Mouse (Mus musculus) liver, embryonic 15.5 days (tissue): ENCODE measurements around the gene M6pr. TPM values are rescaled to one million over a fixed set of nuclear protein-coding genes. Genes with fewer than 3 reads are reported as not detected.

ENCODE experiments used
- ATAC-seq: fragments of 200-750 bp; cut with Nextera tagmentation; 2 replicates; pipeline ENCODE4 v1.8.0; 2017; ENCODE audit warnings: moderate number of reproducible peaks, mild to moderate bottlenecking, moderate library complexity; ENCODE audit not compliant: insufficient read depth
- H3K27ac ChIP-seq: fragments of 300-500 bp; sonication (generic); replicated peaks from 2 replicates; pipeline ENCODE4 v1.5.1; 2015; ENCODE audit warnings: mild to moderate bottlenecking, inconsistent platforms
- H3K27me3 ChIP-seq: fragments of 300-500 bp; sonication (generic); 2 replicates; pipeline ENCODE4 v1.6.1; 2015; ENCODE audit warnings: mild to moderate bottlenecking, inconsistent platforms
- H3K36me3 ChIP-seq: fragments of 300-500 bp; sonication (generic); replicated peaks from 2 replicates; pipeline ENCODE4 v1.6.1; 2015; ENCODE audit warnings: moderate library complexity, mild to moderate bottlenecking, inconsistent platforms
- H3K4me1 ChIP-seq: fragments of 300-500 bp; sonication (generic); replicated peaks from 2 replicates; pipeline ENCODE4 v1.6.1; 2015; ENCODE audit warnings: inconsistent platforms
- H3K4me2 ChIP-seq: fragments of 300-500 bp; sonication (generic); 2 replicates; pipeline ENCODE4 v1.6.1; 2015; ENCODE audit warnings: moderate library complexity, mild to moderate bottlenecking, inconsistent platforms
- H3K4me3 ChIP-seq: fragments of 300-500 bp; sonication (generic); replicated peaks from 2 replicates; pipeline ENCODE4 v1.5.1; 2015; ENCODE audit warnings: mild to moderate bottlenecking, inconsistent platforms
- H3K9ac ChIP-seq: fragments of 300-500 bp; sonication (generic); 2 replicates; pipeline ENCODE4 v1.6.1; 2015; ENCODE audit warnings: moderate library complexity, mild to moderate bottlenecking, inconsistent platforms
- H3K9me3 ChIP-seq: fragments of 300-500 bp; sonication (generic); replicated peaks from 2 replicates; pipeline ENCODE4 v1.6.1; 2016; ENCODE audit warnings: inconsistent platforms
- WGBS: fragments of 180-500 bp; shearing (Covaris S2); methylation state at CpG from one replicate; pipeline ENCODE4 v1.1.7; 2015; ENCODE audit warnings: mixed read lengths; ENCODE audit not compliant: insufficient replicate concordance; 5-methylcytosine and 5-hydroxymethylcytosine counted together
- polyA plus RNA-seq: library from polyadenylated mRNA; unstranded; fragments of >200 nt; fragmentation: Nextera tagmentation; extraction: Ambion mirVana; gene quantifications from 2 replicates; pipeline ENCODE4 v1.2.1, GENCODE M21; 2015

M6pr gene
- 85.3 and 87.6 TPM in 2 replicates for polyA plus RNA-seq

DNA sequence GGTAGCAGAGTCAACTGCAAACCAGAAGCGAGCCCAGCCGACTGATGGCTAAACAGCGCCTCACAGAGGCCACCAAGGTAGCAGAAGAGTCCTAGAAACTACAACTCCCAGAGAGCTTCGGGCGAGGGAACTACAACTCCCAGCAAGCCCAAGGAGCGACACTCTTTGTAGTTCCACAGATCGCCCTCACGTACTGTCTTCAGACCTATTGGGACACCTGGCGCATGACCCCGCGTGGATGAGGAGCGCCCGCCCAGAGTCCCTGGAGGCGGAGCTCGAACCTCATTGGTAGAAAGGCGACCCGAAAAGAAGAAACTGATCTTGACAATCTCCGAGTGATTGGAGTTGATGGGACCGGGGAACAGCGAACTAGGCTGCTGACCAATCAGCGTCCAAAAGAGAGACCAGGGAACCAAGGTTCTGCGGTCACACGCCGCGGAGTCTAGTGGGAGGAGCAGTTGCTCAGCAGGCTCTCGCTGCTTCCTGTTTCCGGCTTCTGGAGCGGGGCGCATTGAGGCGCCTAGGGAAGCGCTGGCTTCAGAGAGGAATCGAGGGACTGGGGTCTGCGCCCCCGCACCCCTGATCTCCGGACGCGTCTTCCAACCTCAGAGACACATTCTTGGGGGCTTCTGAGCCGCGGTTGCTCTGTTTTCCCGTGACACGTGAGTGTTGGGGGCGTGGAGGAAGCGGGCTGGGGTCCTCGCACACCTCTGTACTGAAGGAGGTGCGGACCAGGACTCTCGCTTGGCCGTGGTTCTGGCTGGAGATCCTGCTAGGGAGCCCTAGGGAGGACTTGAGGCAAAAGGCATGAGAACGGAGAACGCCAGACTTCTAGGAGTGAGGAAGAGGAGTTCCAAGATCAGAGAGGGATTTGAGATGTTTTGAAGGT lies at the start of gene M6pr:
M6pr (plus strand) TSS at position 216 of the 889 bp plus-strand sequence.
- 0% methylated on average over 49 of the region's 49 CpGs for WGBS
- peaks cover 27% of the 10 kb centered on the region for H3K4me1 ChIP-seq
- H3K27me3 ChIP-seq = no peaks in the 10 kb centered on the region

DNA sequence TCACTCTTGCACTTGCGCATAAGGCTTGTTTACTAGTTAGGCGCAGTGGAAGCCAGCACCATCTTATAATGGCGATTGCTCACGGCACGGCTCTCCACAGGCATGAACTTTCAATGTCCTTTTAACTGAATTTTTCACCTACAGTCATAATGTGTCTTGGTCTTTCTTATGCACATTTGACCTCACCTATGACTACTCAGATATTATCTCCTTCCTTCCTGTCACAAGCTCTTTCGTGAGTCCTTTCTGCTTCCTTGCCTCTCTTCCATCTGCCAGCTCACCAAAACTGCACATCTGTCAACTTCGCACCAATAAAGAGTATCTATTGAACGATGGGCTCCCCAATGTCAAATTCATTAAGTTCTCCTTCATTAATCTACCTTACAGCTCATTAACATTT lies 46.0 kb upstream of the M6pr start:
- Histone ChIP-seq H3K36me3 (no peaks in the 10 kb centered on the region), H3K4me1 (no peaks in the 10 kb centered on the region), H3K9me3 (no peaks in the 10 kb centered on the region), H3K27ac (no peak overlapping the region), H3K9ac (no peak overlapping the region), H3K4me3 (no peak overlapping the region), H3K4me2 (no peak overlapping the region), H3K27me3 (no peaks in the 10 kb centered on the region)
- WGBS = 67% methylated on average over 8 of the region's 8 CpGs
- ATAC-seq = no peak

More for the DNA sequence above, at the start of gene M6pr:
- Histone ChIP-seq H3K36me3 (peaks cover 20% of the 10 kb centered on the region), H3K4me2 (peak within 1 kb of the TSS; percentile 79), H3K9me3 (no peaks in the 10 kb centered on the region), H3K9ac (peak within 1 kb of the TSS; percentile 91), H3K27ac (peak within 1 kb of the TSS; percentile 85), H3K4me3 (peak within 1 kb of the TSS; percentile 86)
- peak; percentile 98 for ATAC-seq

DNA sequence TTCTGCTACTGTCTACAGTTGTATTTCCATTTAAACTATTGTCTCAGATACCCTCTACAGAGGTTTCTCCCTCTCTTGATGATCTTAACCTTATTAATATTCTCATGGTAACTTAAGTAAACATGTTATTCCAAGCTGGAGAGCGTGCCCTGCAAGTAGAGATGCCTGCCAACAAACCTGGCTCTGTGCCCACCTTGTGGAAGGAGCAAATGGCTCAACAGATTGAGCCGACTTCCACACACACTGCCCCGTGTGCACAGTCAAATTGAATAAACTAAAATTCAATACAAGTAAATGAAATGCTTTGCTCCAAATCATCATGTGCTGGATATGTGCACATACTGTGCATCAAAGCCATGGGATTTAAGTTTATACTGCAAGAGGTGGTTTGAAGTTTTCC lies 40.0 kb upstream of the M6pr start:
- Histone ChIP-seq H3K4me1 (no peaks in the 10 kb centered on the region), H3K27me3 (no peaks in the 10 kb centered on the region), H3K4me2 (no peak overlapping the region), H3K9ac (no peak overlapping the region), H3K27ac (no peak overlapping the region), H3K9me3 (no peaks in the 10 kb centered on the region), H3K36me3 (no peaks in the 10 kb centered on the region), H3K4me3 (no peak overlapping the region)
- 49% methylated on average over 3 of the region's 3 CpGs for WGBS
- no peak for ATAC-seq

DNA sequence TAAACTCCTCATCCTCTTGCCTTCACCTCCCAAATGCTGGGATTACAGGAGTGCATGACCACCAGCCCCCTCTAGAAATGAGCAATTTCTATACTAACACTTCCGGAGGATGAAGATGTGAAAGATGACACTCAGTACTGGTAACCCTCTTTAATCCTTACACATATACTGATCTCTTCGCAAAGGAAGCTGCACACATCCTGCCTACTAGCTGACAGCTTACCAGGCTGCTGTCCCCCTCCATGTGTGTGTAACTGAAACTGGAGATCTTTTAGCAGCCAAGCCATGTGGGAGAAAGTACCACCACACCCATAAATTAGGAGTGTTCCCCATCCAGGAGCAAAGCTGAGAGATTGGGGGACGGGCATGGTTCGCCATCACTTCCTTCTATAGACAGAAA lies 39.4 kb upstream of the M6pr start:
- Histone ChIP-seq H3K4me1 (no peaks in the 10 kb centered on the region; the same call in 1 of the 2 replicates), H3K4me2 (no peak overlapping the region), H3K27ac (no peak overlapping the region), H3K27me3 (no peaks in the 10 kb centered on the region), H3K4me3 (no peak overlapping the region), H3K9me3 (no peaks in the 10 kb centered on the region), H3K9ac (no peak overlapping the region), H3K36me3 (no peaks in the 10 kb centered on the region)
- ATAC-seq = no peak
- 67% methylated on average over 4 of the region's 4 CpGs for WGBS

DNA sequence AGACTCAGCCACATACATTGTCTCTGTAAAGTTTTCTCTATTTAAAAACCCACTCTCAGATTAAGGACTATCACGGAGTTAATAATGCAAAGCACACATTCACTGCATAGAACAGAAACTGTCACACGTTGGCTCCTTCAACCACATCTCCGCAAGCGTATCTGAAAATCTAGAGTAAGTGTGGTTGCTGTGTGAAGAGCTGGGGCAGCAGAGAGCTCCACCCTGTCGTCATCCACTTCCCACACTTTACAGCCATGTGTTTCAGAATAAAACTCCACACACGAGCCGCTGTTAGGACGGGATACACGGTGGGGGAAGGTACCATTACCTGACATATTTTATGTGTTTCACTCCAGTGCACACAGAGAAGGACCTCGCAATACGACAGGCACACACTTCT lies 38.4 kb upstream of the M6pr start:
- 45% methylated on average over 11 of the region's 11 CpGs for WGBS
- Histone ChIP-seq H3K4me1 (peaks cover 7% of the 10 kb centered on the region; the same call in 1 of the 2 replicates), H3K27ac (no peak overlapping the region), H3K27me3 (no peaks in the 10 kb centered on the region), H3K36me3 (no peaks in the 10 kb centered on the region), H3K4me3 (no peak overlapping the region), H3K9me3 (no peaks in the 10 kb centered on the region), H3K4me2 (no peak overlapping the region), H3K9ac (no peak overlapping the region)
- no peak for ATAC-seq

DNA sequence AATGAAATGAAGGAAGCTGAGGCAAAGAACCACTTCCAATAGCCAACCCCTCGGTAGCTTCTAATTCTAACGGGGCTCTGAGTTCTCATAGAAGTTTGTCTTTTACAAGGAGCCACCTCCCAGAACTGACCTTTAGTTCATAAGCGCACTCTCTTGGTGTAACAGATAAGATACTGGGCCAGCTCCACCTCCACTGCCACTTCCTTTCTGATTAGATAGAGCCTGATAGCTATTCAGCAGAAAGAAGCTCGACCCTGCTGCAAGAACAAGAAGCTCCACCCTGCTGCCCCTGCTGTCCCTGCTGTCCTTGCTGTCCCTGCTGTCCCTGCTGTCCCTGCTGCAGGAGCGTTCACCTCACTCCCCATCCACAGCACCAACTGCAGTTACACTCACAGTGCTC lies 34.0 kb upstream of the M6pr start:
- Histone ChIP-seq H3K9ac (no peak overlapping the region), H3K36me3 (no peaks in the 10 kb centered on the region), H3K4me1 (peaks cover 7% of the 10 kb centered on the region; the same call in 1 of the 2 replicates), H3K9me3 (no peaks in the 10 kb centered on the region), H3K27ac (no peak overlapping the region), H3K4me2 (no peak overlapping the region), H3K4me3 (no peak overlapping the region), H3K27me3 (no peaks in the 10 kb centered on the region)
- 4% methylated on average over 5 of the region's 5 CpGs for WGBS
- ATAC-seq = no peak

DNA sequence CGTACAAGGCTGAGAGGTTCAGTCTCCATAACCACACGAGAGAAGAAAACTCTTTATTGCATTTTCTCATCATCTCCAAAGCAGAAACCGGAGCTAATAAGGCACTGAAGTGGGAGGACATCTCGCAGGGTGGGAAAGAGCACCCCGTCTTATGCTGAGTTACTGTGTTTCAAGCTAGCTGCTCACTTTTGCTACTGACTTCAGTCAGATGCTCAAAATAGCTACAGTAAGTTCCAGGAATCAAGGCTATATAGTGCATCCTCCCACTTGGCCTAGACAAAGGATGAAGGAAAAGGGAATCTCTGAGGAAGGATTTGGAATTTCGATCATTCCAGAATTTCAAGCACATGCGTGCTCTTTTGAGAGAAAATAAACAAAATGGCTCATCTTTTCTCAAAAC lies 32.0 kb upstream of the M6pr start:
- 77% methylated on average over 7 of the region's 7 CpGs for whole genome bisulfite sequencing

DNA sequence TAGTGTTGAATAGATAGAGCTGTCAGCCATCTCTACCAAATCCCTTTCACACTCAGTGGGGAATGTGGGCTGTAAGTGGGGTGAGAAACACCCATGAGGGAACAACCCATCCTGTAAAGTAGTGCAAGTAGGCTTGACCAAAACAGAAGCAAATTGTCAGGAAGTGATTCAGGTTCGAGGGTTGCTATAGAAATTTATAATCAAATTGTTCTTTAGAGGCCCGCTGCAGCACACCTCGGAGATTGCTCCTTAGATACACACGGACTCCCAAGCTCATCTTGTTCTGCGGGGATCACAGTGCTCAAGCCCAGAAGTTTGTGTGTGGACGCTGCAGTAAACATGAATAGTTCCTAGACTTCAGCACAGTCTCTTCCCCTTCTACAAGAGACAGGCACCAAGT lies 25.7 kb upstream of the M6pr start, which contains the start of gene Klrg1:
Klrg1 (minus strand) TSS at position 101 of the 400 bp plus-strand sequence.
- Histone ChIP-seq H3K9me3 (no peaks in the 10 kb centered on the region), H3K9ac (no peak within 1 kb of the TSS), H3K27me3 (no peaks in the 10 kb centered on the region), H3K27ac (no peak within 1 kb of the TSS), H3K4me3 (no peak within 1 kb of the TSS), H3K4me2 (no peak within 1 kb of the TSS), H3K36me3 (no peaks in the 10 kb centered on the region), H3K4me1 (0 out of 2 replicates have a peak, but pooled peaks cover 4% of the 10 kb centered on the region)
- 57% methylated on average over 6 of the region's 6 CpGs for WGBS
- no peak for ATAC-seq

More for the DNA sequence above, 32.0 kb upstream of the M6pr start:
- no peak overlapping the region for H3K4me2 ChIP-seq
- no peak overlapping the region for H3K27ac ChIP-seq
- no peak overlapping the region for H3K4me3 ChIP-seq
- H3K9ac ChIP-seq = no peak overlapping the region
- H3K36me3 ChIP-seq = no peaks in the 10 kb centered on the region
- no peak for ATAC-seq
- peaks cover 7% of the 10 kb centered on the region; the same call in 1 of the 2 replicates for H3K4me1 ChIP-seq
- no peaks in the 10 kb centered on the region for H3K27me3 ChIP-seq
- H3K9me3 ChIP-seq = no peaks in the 10 kb centered on the region

DNA sequence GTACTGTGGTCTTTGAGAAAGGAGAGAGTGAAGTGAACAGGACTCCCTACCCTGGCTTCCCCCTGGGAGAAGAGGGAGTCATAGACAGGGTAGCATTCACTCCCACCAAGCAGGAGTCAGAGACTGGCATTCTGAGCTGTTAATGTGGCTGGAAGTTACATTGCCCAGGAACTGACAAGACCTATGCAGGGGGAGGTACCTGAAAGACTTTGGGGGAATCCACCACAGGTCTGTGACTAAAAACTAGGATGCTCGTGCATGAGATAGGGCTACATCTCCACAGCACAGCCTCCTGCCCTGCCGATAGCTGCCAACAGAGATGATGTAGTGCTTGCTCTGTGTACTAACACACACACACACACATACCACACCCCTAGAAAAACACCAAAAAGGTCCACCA lies 25.1 kb upstream of the M6pr start:
- no peak overlapping the region for H3K27ac ChIP-seq
- ATAC-seq = no peak
- no peaks in the 10 kb centered on the region for H3K27me3 ChIP-seq
- no peaks in the 10 kb centered on the region for H3K9me3 ChIP-seq
- 46% methylated on average over 2 of the region's 2 CpGs for WGBS
- no peak overlapping the region for H3K9ac ChIP-seq
- no peak overlapping the region for H3K4me3 ChIP-seq
- no peaks in the 10 kb centered on the region for H3K36me3 ChIP-seq
- 0 out of 2 replicates have a peak, but pooled peaks cover 4% of the 10 kb centered on the region for H3K4me1 ChIP-seq
- H3K4me2 ChIP-seq = no peak overlapping the region

DNA sequence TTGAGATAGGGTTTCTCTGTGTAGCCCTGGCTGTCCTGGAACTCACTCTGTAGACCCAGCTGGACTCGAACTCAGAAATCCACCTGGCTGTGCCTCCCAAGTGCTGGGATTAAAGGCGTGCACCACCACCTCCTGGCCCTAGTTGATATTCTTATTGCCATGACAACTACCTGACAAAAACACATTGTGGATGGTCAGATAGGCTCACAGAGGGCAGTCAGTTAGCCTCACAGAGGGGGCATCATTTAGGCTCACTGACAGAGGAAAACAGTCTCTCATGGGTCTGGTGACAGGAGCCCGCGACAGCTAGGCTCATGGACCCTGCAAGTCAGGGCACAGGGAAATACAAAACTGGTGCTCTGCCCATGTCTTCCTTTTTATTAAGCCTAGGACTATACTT lies 24.2 kb upstream of the M6pr start:
- Histone ChIP-seq H3K4me2 (no peak overlapping the region), H3K27ac (no peak overlapping the region), H3K27me3 (no peaks in the 10 kb centered on the region), H3K4me1 (0 out of 2 replicates have a peak, but pooled peaks cover 4% of the 10 kb centered on the region), H3K4me3 (no peak overlapping the region), H3K9me3 (no peaks in the 10 kb centered on the region), H3K9ac (no peak overlapping the region), H3K36me3 (no peaks in the 10 kb centered on the region)
- 45% methylated on average over 4 of the region's 4 CpGs for WGBS
- ATAC-seq = no peak

DNA sequence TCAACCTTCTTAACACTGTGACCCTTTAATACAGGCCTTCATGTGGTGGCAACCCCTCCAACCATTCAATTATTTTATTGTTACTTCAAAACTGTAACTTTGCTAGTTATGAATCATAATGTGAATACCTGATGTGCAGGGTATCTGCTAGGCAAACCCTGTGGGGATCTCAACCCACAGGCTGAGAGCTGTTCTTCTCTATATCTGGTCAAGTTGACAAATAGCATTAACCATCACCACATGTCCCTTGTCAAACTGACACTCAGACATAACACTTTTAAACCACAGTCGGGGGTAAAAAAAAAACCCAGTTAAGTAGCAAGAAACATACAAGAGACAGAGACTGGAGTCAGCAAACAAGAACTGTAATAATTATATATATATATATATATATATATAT lies 23.7 kb upstream of the M6pr start:
- Histone ChIP-seq H3K9ac (no peak overlapping the region), H3K27me3 (no peaks in the 10 kb centered on the region), H3K9me3 (no peaks in the 10 kb centered on the region), H3K4me2 (no peak overlapping the region), H3K27ac (no peak overlapping the region), H3K4me1 (0 out of 2 replicates have a peak, but pooled peaks cover 4% of the 10 kb centered on the region), H3K36me3 (no peaks in the 10 kb centered on the region), H3K4me3 (no peak overlapping the region)
- ATAC-seq = no peak
- WGBS = 58% methylated on average over 1 of the region's 1 CpGs
